Mouse (Mus musculus): ENCODE results near the gene Scyl2. TPM values are rescaled to one million over a fixed set of nuclear protein-coding genes. Genes with fewer than 3 reads are reported as not detected.

Scyl2 gene
- polyA plus RNA-seq, 1 experiment from 2014 or later = 3.9 TPM

DNA sequence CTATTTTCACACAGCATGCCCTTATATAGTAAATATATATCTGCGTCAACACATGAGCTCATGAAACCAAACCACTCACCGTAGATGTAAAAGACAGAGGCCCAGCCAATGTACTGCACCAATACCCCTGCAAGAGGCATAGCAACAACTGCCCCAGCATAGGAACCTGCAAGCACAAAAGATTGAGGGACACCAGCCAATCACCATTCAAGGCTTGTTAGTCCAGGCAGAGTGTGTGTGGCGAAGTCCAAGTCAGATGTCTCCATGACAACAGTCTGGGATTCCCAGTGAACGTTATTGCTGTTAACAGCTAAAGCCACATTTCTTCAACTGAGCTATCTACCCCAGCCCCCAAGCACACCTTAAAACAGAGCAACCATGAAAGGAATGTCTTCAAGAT is 93.3 kb downstream of the Scyl2 start:
- no peak overlapping the region for H3K9ac ChIP-seq
- H3K4me1 ChIP-seq (replicated peaks) = 0 out of 2 replicates have a peak, but pooled peaks cover 5% of the 10 kb centered on the region
- no peak overlapping the region for H3K4me3 ChIP-seq
- WGBS = 68% methylated on average over 4 of the region's 4 CpGs
- H3K36me3 ChIP-seq = no peaks in the 10 kb centered on the region
- no peak overlapping the region for H3K27ac ChIP-seq
- no peak for ATAC-seq (replicated peaks; ENCODE audit: insufficient number of reproducible peaks, insufficient read depth, low FRiP score, low read depth)
- no peaks in the 10 kb centered on the region for H3K9me3 ChIP-seq (replicated peaks)
- H3K4me2 ChIP-seq = no peak overlapping the region
- no peaks in the 10 kb centered on the region for H3K27me3 ChIP-seq

DNA sequence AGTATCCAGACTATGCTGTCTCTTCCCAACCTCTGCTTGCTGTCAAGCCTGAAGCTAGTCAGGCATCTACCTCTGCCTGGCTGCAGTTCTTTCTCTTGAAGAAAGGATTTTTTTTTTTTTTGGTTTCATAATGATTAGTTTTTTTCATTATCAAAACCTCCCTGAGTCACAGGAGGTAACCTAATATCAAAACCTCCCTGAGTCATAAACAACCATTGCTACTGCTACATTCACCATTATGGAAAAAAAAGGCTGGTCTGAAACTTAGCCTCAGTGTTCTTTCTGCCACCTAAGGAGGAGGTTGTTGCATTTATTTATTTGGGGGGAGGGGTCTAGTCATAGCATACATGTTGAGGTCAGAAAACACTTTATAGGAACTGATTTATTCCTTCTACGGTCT is 96.2 kb downstream of the Scyl2 start:
- Histone ChIP-seq H3K27ac (no peak overlapping the region), H3K9ac (no peak overlapping the region), H3K9me3 (replicated peaks) (no peaks in the 10 kb centered on the region), H3K4me2 (no peak overlapping the region), H3K4me3 (no peak overlapping the region), H3K4me1 (replicated peaks) (0 out of 2 replicates have a peak, but pooled peaks cover 5% of the 10 kb centered on the region), H3K36me3 (no peaks in the 10 kb centered on the region), H3K27me3 (no peaks in the 10 kb centered on the region)
- WGBS = 92% methylated on average over 1 of the region's 1 CpGs
- ATAC-seq (replicated peaks; ENCODE audit: insufficient number of reproducible peaks, insufficient read depth, low FRiP score, low read depth) = no peak

Other genes starting within 250 kb of the Scyl2 start
- gene Gas2l3, start 242.3 kb downstream of the Scyl2 start, polyA plus RNA-seq (2015; fragmentation: Nextera tagmentation; extraction: Ambion mirVana) = 20.6 and 24.5 TPM in 2 replicates
- 0.81 and 1.0 TPM in 2 replicates for gene Nr1h4, start 152.7 kb downstream of the Scyl2 start, polyA plus RNA-seq (2015; fragmentation: Nextera tagmentation; extraction: Ambion mirVana)
- gene Slc17a8, start 65.0 kb downstream of the Scyl2 start, polyA plus RNA-seq (2015; fragmentation: Nextera tagmentation; extraction: Ambion mirVana) = 0.03 and 0.04 TPM in 2 replicates
- 25.0 and 26.8 TPM in 2 replicates for gene Actr6, start 46.0 kb upstream of the Scyl2 start, polyA plus RNA-seq (2015; fragmentation: Nextera tagmentation; extraction: Ambion mirVana)
- gene Uhrf1bp1l, start 58.7 kb upstream of the Scyl2 start, polyA plus RNA-seq (2015; fragmentation: Nextera tagmentation; extraction: Ambion mirVana) = 18.0 and 19.2 TPM in 2 replicates
- gene Anks1b, start 187.2 kb upstream of the Scyl2 start, polyA plus RNA-seq (2015; fragmentation: Nextera tagmentation; extraction: Ambion mirVana) = 0.44 and 0.79 TPM in 2 replicates